Mouse (Mus musculus) liver, postnatal 0 days (tissue): ENCODE measurements around the gene Ppp1r12b.

Experiments
- CTCF ChIP-seq: sonication (generic); IDR thresholded peaks from 2 replicates; pipeline ENCODE4 v1.5.1; 2016; ENCODE audit warnings: antibody characterized with exemption, low read depth
- EP300 ChIP-seq: IDR thresholded peaks from 2 replicates; pipeline ENCODE4 v1.6.1; 2016; ENCODE audit warnings: antibody characterized with exemption, low read depth, mild to moderate bottlenecking

GRCm38 (mm10) chr1:134721486-134721885, 234.3 kb downstream of the Ppp1r12b start:
- TF ChIP-seq CTCF, result no peak
- TF ChIP-seq EP300, result no peak
